Mouse (Mus musculus) embryonic facial prominence, embryonic 11.5 days (tissue): ENCODE results near the gene Foxe1. TPM values are rescaled to one million over a fixed set of nuclear protein-coding genes. Genes with fewer than 3 reads are reported as not detected.

Source experiments
- ATAC-seq: fragments of 200-750 bp; cut with Nextera tagmentation; replicated peaks from 2 replicates; pipeline ENCODE4 v1.8.0; 2017; ENCODE audit warnings: low read depth; ENCODE audit not compliant: insufficient number of reproducible peaks, low FRiP score, low TSS enrichment
- DNase-seq: peaks from one replicate; pipeline ENCODE4 v3.0.0-alpha.2; 2015; ENCODE audit warnings: low spot score
- H3K27ac ChIP-seq: fragments of 300-500 bp; sonication (generic); replicated peaks from 2 replicates; pipeline ENCODE4 v1.5.1; 2014; ENCODE audit warnings: mild to moderate bottlenecking, low read depth, low read length, control low read depth
- H3K27me3 ChIP-seq: fragments of 300-500 bp; sonication (generic); 2 replicates; pipeline ENCODE4 v1.6.1; 2014; ENCODE audit warnings: mild to moderate bottlenecking, low read length, moderate library complexity, mixed read lengths; ENCODE audit not compliant: control insufficient read depth, insufficient read depth
- H3K36me3 ChIP-seq: fragments of 300-500 bp; sonication (generic); replicated peaks from 2 replicates; pipeline ENCODE4 v1.6.1; 2014; ENCODE audit warnings: low read depth, mild to moderate bottlenecking, low read length, moderate library complexity, mixed read lengths; ENCODE audit not compliant: control insufficient read depth, insufficient read depth
- H3K4me1 ChIP-seq: fragments of 300-500 bp; sonication (generic); 2 replicates; pipeline ENCODE4 v1.6.1; 2014; ENCODE audit warnings: low read length, mixed read lengths; ENCODE audit not compliant: control insufficient read depth, insufficient read depth
- H3K4me2 ChIP-seq: fragments of 300-500 bp; sonication (generic); 2 replicates; pipeline ENCODE4 v1.6.1; 2014; ENCODE audit warnings: low read depth, mild to moderate bottlenecking, control low read depth, low read length, moderate library complexity
- H3K4me3 ChIP-seq: fragments of 300-500 bp; sonication (generic); 2 replicates; pipeline ENCODE4 v1.5.1; 2014; ENCODE audit warnings: low read depth, low read length, control low read depth
- H3K9ac ChIP-seq: fragments of 300-500 bp; sonication (generic); replicated peaks from 2 replicates; pipeline ENCODE4 v1.6.1; 2014; ENCODE audit warnings: mild to moderate bottlenecking, control low read depth, low read length
- H3K9me3 ChIP-seq: fragments of 300-500 bp; sonication (generic); replicated peaks from 2 replicates; pipeline ENCODE4 v1.6.1; 2016; ENCODE audit warnings: mild to moderate bottlenecking, low read length, inconsistent platforms, mixed read lengths; ENCODE audit not compliant: control insufficient read depth
- WGBS: fragments of 180-500 bp; shearing (Covaris S2); extraction: QIAGEN DNeasy Blood & Tissue Kit; methylation state at CpG from one replicate; pipeline ENCODE4 v1.1.7; 2014; 5-methylcytosine and 5-hydroxymethylcytosine counted together
- polyA plus RNA-seq: library from polyadenylated mRNA; unstranded; fragments of >200 nt; fragmentation: Nextera tagmentation; extraction: Ambion mirVana; gene quantifications from 2 replicates; pipeline ENCODE4 v1.2.1, GENCODE M21; 2014

Gene Foxe1
- polyA plus RNA-seq: 1.4 and 1.5 TPM in 2 replicates

DNA sequence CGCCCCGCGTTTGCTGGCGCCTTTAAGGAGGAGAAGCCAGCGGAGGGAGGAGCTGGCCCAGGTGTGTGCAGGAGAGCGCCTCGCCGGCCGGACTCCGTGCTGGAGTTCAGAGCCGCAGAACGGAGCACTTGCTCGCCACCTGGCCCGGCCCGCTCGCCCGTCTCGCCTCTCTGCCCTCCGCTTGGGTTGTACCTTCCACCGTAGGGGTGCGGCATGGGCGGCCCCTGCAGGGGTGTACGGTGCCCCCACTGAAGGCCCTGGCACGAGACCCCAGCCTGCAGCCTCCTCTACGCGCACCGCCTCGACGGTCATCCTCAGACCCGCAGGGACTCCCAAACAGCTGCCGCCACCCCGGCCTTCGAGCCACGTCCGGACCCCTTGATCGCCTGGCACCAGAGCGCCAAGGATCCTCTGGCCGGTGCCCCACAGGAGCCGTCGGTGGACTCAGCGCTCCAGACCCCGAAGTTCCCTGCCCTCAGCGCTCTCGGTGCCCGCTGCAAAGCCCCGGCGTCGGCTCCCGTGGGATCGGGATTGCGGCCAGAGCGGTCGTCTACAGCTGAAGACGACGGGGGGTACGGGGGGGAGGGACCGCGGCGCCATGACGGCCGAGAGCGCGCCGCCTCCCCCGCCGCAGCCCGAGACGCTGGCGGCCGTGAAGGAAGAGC lies at the start of gene Foxe1:
Gene Foxe1, plus strand, starts transcription at position 14 of the 665 bp plus-strand sequence.
- WGBS: under 1% methylated on average over 65 of the region's 70 CpGs
- no peaks in the 10 kb centered on the region for H3K36me3 ChIP-seq
- DNase-seq (peak; percentile 16), ATAC-seq (0 out of 2 replicates have a peak, but pooled peaks have one; percentile 23)
- no peaks in the 10 kb centered on the region for H3K9me3 ChIP-seq
- 0 out of 2 replicates have a peak within 1 kb of the TSS, but pooled peaks have one; percentile 25 for H3K9ac ChIP-seq
- no peak within 1 kb of the TSS for H3K27ac ChIP-seq
- H3K4me2 ChIP-seq: peak within 1 kb of the TSS; percentile 38
- H3K4me3 ChIP-seq: peak within 1 kb of the TSS; percentile 29
- peaks cover 72% of the 10 kb centered on the region for H3K27me3 ChIP-seq
- H3K4me1 ChIP-seq: peaks cover 2% of the 10 kb centered on the region; the same call in 1 of the 2 replicates

DNA sequence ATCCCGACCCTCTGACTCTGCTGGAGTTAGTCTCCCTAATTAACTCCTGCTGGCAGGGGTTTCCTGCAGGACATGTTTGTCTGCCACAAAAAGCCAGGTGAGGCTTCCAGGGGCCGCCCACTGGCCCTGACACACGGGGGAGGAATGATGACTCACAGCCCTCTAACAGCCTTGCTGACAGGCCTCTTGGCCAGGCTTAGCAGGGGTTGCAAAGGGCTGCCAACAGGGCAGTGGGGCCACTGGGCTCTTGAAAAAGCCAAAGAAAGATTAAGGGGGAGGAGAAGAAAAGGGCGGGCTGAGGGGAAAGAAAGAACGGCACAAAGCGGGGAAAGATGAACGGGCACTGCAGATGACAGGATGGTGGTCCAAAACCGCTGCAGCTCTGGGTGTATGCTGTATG lies 39.3 kb upstream of the Foxe1 start:
- WGBS: 5% methylated on average over 8 of the region's 8 CpGs
- Histone ChIP-seq H3K27ac (no peak overlapping the region), H3K9me3 (no peaks in the 10 kb centered on the region), H3K4me2 (no peak overlapping the region; the same call in 1 of the 2 replicates), H3K4me1 (peaks cover 2% of the 10 kb centered on the region; the same call in 1 of the 2 replicates), H3K9ac (0 out of 2 replicates have a peak overlapping the region, but pooled peaks have one; percentile 11), H3K36me3 (no peaks in the 10 kb centered on the region), H3K27me3 (peaks cover 2% of the 10 kb centered on the region; the same call in 1 of the 2 replicates), H3K4me3 (no peak overlapping the region)
- ATAC-seq: no peak
- peak; percentile 21 for DNase-seq

DNA sequence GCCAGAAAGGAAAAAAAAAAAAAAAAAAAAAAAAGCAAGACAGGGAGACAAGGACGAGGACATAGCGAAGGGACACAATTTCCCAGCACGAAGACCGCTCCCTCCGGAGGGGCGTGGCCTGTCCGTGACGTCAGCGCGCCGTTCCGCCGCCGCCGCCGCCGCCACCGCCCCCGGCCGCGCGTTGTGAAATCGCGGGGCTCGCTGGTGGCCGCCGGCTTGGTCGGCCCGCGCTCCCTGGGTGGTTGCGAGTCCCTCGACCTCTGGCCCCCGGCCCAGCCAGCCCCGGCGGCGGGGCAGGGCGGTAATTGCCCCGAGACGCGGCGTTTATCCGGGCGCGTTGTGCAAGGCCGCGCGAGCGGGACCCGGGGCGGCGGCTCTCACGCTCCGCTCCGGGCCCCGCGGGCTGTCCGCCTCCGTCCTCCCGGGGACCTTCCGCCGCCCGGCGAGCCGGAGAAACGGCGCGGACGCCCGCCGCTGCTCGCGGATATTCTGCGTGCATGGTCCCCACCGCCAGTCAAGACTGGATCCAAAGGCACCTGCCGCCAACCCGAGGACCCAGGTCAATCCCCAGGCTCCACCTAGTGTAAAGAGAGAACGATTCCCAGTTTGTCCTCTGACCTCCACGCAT lies 38.5 kb upstream of the Foxe1 start:
- peaks cover 2% of the 10 kb centered on the region; the same call in 1 of the 2 replicates for H3K27me3 ChIP-seq
- under 1% methylated on average over 68 of the region's 78 CpGs for WGBS

DNA sequence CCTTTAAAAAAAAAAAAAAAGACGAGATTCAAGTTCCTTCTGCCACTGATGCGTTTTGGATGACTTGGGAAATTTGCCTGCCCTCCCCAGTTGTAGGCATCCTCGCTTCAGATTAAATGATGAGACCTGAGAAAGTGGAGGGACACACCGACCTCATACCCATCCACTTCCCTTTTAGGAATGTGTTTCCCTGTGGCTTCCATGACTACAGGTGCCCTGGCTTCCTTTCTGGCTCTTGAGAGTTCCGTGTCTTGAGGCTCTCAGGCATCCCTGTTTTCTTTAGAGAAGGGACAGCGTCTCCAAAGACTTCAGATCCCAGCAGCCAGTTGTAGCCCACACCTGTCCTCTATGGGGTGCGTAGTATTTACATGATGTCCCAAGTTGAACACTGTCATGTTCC lies 38.0 kb upstream of the Foxe1 start:
- no peaks in the 10 kb centered on the region for H3K9me3 ChIP-seq
- DNase-seq (no peak), ATAC-seq (no peak)
- H3K4me3 ChIP-seq: peak overlapping the region; percentile 61
- no peak overlapping the region; the same call in 1 of the 2 replicates for H3K9ac ChIP-seq
- H3K27ac ChIP-seq: no peak overlapping the region
- WGBS: 18% methylated on average over 7 of the region's 7 CpGs
- H3K27me3 ChIP-seq: peaks cover 2% of the 10 kb centered on the region; the same call in 1 of the 2 replicates
- H3K4me1 ChIP-seq: peaks cover 2% of the 10 kb centered on the region; the same call in 1 of the 2 replicates
- peak overlapping the region; percentile 95; the same call in 1 of the 2 replicates for H3K4me2 ChIP-seq
- no peaks in the 10 kb centered on the region for H3K36me3 ChIP-seq

More for the DNA sequence above, 38.5 kb upstream of the Foxe1 start:
- H3K4me2 ChIP-seq: peak overlapping the region; percentile 95
- DNase-seq: peak; percentile 75
- H3K9ac ChIP-seq: peak overlapping the region; percentile 72
- H3K4me1 ChIP-seq: peaks cover 2% of the 10 kb centered on the region; the same call in 1 of the 2 replicates
- no peaks in the 10 kb centered on the region for H3K9me3 ChIP-seq
- H3K36me3 ChIP-seq: no peaks in the 10 kb centered on the region
- no peak overlapping the region for H3K27ac ChIP-seq
- H3K4me3 ChIP-seq: peak overlapping the region; percentile 61
- peak; percentile 77 for ATAC-seq

DNA sequence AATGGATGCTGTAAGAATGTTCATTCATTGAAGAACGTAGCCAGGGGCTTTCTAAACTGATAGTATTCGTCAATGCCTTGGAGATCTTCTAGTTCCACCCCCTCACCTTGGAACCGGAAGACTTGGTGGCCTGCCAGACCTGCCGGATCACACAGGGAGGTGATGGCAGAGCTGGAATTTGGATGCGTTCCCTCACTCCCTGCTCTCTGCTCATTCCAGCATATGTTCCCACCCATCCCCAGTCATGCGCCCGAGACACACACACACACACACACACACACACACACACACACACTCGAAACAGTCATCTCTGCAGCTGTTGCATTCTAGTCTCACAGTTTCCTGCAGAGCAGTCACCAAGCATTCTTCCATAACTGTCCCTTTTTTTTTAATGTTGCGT lies 36.1 kb upstream of the Foxe1 start:
- H3K9ac ChIP-seq: no peak overlapping the region
- no peak overlapping the region for H3K27ac ChIP-seq
- H3K4me1 ChIP-seq: peaks cover 2% of the 10 kb centered on the region; the same call in 1 of the 2 replicates
- DNase-seq (no peak), ATAC-seq (no peak)
- H3K36me3 ChIP-seq: no peaks in the 10 kb centered on the region
- no peaks in the 10 kb centered on the region for H3K9me3 ChIP-seq
- H3K27me3 ChIP-seq: peaks cover 5% of the 10 kb centered on the region; the same call in 1 of the 2 replicates
- no peak overlapping the region for H3K4me2 ChIP-seq
- WGBS: 58% methylated on average over 9 of the region's 9 CpGs
- H3K4me3 ChIP-seq: no peak overlapping the region

DNA sequence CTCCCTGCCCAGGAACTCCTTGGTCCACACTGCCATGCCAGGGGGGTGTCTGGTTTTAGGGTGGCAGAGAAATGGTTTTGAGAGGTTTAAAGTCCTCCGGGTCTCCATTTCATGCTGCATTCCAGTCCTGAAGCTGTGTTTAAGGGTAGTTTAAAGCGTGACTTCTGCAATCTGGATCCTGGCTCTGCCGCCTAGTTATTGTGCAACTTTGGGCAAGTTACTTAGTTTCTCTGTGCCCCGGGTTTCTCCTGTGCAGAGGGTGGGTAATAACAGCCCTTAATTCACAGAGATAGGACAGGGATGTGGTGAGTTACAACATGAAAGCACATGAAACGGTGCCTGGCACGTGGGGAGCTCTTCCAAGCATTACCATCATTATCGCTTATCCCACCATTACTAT lies 35.5 kb upstream of the Foxe1 start:
- Histone ChIP-seq H3K27ac (no peak overlapping the region), H3K4me3 (no peak overlapping the region), H3K4me2 (no peak overlapping the region), H3K27me3 (peaks cover 5% of the 10 kb centered on the region; the same call in 1 of the 2 replicates), H3K9ac (no peak overlapping the region), H3K9me3 (no peaks in the 10 kb centered on the region), H3K36me3 (no peaks in the 10 kb centered on the region), H3K4me1 (peaks cover 2% of the 10 kb centered on the region; the same call in 1 of the 2 replicates)
- DNase-seq (no peak), ATAC-seq (no peak)
- 88% methylated on average over 7 of the region's 7 CpGs for WGBS

DNA sequence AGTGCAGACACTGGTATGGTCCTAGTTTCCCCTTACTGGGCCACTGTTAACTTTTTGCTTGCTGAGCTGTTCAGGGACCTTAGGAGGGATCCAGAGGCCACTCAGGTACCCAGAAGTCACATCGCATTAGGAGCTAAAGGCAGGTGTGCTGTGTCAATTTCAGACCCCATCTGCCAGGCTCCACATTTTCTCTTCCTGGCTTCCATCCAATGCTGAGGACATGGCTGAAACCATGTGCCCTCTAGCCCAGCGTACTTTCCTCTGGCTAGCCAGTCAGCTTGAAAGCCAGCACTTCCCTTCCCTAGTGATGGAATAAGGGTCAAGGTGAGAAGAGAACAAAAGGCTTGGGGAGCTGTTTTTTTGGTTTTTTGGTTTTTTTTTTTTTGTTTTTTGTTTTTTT lies 31.8 kb upstream of the Foxe1 start:
- ATAC-seq: no peak
- H3K4me2 ChIP-seq: no peak overlapping the region
- no peaks in the 10 kb centered on the region for H3K36me3 ChIP-seq
- no peaks in the 10 kb centered on the region for H3K9me3 ChIP-seq
- no peak for DNase-seq
- H3K27ac ChIP-seq: no peak overlapping the region
- no peak overlapping the region for H3K9ac ChIP-seq
- 78% methylated on average over 2 of the region's 2 CpGs for WGBS
- no peak overlapping the region for H3K4me3 ChIP-seq
- H3K4me1 ChIP-seq: no peaks in the 10 kb centered on the region
- peaks cover 3% of the 10 kb centered on the region; the same call in 1 of the 2 replicates for H3K27me3 ChIP-seq
